Mouse (Mus musculus) natural killer cell, adult 2 months (primary cell): ENCODE results near the gene Nle1.

Source experiments
- DNase-seq, 2 experiments: peaks; one replicate each; pipeline ENCODE4 v3.0.0; 2022; ENCODE audit warnings: low spot score in 2 of 2

Nle1 gene

DNA sequence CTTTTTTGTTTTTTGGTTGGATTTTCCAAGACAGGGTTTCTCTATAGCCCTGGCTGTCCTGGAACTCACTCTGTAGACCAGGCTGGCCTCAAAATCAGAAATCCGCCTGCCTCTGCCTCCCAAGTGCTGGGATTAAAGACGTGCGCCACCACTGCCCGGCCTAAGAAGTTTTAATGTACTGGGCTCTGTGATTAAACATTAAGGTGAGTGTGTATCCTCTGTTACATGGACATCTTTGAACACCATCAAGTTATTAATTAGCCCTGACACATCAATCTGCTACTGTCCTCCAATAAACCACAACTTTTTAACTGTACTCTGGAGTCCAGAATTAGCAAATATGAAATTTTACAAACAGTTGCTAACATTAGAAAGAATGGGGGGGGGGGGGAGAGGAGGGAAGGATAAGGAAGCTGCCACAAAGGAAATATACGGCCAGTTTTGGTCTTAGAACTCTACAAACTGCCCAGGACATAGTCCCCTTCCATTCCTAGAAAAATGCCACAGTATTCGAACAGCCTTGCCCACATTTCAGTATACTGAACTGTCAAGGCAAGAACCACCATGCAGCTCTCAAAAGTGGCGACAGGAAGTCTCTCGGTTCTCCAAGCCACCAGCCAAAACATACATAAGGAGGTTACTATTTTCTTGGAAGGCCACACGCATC, 38.6 kb downstream of the Nle1 start:
- no peak for DNase-seq

DNA sequence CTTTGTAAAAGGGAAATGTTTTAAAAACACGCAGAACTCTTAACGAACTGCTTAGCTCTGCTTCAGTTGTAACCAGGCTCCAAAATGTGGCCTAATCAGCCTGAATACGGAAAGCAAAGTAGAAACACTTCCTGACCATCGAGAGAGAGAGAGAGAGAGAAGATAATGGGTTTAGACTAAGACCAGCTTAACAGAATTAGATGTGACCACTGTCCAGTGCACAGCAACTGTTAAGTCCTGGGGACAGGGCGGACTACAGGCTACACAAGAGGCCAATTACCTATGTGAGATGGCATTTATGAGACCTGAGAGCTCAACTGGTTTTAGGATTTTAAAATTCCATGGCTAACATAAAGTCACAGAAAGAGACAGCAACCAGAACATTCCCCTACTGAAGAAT, 40.3 kb downstream of the Nle1 start:
- no peak for DNase-seq

DNA sequence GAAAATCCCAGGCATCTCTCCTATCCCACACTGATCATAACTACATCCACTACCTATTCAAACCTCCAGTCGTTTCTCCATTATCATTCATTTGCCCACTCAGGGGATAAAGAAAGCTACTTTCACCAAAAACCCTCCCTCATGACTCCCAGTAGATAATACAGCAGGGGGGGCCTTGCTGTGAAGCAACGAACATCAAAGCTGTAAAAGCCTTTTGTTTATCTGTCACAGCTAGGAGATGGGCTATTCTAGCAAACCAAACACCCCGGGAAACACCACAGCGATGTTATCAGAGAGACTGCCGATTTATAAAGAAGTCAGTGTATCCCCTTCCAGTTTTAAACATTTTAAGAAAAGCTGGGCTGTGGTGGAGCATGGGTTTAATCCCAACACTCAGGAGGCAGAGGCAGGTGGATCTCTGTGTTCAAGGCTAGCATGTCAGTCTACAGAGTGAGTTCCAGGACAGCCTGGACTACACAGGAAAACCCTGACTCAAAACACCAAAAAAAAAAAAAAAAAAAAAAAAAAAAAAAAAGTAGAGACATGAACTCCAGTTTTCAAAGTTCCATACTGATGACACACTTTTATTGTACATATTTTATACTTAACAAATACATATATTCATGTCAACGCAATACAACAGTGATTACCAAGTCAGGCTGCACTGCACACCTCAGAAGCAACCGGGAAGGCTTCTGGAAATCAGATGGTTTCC, 41.2 kb downstream of the Nle1 start:
- DNase-seq: no peak

DNA sequence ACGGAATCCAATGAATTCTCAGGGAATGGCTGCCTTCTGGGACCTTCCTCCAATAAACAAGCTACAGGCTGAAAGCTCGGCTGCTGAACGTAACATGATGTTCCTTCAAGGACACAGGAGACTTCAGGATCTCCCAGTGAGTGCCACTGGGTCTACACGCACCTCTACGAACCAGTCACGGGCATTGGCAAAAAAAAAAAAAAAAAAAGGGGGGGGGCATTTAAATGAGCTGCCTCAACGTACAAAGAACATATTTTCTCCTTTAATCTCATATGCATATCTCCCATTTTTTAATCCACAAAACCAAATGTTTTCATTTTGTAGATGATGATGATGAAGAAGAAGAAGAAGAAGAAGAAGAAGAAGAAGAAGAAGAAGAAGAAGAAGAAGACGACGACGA, 42.3 kb downstream of the Nle1 start:
- no peak for DNase-seq

DNA sequence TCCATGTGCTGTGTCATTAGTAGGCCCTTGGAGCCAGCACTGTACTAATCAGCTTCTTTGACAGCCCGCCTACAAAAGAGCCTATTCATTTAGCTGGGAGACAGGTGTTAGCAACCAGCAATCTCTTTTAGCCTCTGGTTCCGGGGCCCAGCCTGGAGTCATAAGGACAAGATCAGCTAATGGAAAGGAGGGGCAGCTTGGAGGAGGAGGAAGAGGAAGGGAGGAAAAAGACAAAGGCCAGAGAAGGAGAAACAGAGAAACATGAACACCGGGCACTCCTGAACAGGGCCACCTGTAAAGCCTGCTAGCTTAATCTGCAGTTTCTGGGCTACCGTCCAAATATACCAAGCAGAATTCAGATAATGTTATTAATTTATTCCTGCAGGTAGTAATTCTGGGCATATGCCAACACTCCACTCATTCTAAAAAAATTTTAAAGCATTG, 44.7 kb downstream of the Nle1 start:
- DNase-seq: no peak

DNA sequence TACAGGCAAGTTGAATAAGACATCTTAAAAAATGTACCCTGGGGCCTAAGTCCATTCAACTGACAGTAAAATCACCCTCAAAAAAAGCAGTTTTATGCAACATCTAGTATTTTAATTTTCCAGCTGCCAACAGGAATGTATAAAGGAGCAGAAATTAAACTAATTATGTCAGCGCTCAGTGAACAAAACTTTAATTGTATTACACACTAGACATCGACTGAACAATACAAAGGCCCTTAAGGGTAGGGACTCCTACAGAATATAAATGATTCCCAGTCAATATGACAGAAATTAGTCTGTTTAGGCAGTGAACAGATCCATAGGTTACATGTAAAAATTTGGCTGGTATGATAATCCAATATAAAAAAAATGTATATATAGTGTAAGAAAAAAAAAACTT, 45.2 kb downstream of the Nle1 start:
- no peak for DNase-seq

DNA sequence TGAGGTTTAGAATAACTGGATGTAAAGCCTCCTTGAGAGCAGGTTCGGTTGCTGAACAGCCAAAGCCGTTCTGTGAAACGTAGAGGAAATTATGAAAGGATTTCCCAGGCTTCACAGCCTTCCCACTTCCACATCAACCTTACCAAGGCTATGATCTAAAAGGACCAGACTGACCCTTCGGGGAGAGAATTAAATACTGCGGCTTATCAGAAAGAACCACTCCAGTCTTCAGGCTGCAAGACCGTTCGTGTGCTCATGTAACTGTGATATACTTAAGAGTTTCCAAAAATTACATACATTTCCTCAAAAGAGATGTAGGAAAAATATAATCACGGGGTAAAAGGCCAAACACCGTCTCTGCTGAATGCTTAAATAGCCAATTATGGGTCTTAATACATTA, 45.6 kb downstream of the Nle1 start:
- no peak for DNase-seq

DNA sequence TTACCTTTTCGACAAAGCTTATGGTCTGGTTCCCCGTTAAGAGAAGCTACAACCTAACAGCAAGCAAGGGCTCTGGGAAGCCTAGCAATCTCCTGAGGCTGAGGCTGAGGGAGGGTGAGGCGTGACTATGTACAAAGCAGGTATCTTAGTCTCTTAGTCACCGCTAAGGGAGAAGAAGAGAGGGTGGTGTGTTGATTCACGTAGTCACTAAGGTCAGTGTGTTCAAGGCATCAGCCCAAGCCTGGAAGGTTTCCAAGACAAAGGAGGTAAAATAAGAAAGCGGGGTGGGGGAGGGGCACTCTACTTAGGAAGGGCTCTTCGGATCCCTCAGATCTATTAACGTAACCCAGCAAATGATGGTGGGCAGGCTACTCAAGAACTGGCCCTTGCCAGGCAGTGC, 46.7 kb downstream of the Nle1 start:
- no peak for DNase-seq

- DNase-seq: no peak
Observed at GRCm38 (mm10) chr11:82860759-82861158, 47.5 kb downstream of the Nle1 start.

DNA sequence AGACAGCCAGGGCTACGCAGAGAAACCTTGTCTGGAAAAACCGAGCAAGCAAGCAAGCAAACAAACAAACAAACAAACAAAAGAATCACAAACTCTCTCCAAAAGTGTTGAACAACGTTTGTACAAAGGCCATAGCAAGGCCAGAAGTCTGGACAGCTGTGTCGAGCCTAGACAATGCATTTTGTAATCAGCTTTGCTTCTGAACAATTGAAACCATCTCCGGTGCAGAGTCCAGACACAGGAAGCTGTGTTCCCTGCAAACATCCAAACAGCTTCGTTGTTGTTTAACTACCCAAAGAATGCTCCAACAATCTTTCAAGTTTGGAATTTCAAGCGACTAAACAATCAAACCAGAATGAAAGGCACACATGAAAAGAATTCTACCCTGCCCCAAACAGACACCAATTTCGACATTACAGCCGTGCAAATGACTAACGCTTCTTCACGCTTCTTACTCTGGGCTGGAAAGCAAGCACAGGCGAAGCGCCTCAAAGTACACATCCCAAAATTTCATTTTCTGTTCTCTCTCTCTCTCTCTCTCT, 50.8 kb downstream of the Nle1 start:
- no peak for DNase-seq

DNA sequence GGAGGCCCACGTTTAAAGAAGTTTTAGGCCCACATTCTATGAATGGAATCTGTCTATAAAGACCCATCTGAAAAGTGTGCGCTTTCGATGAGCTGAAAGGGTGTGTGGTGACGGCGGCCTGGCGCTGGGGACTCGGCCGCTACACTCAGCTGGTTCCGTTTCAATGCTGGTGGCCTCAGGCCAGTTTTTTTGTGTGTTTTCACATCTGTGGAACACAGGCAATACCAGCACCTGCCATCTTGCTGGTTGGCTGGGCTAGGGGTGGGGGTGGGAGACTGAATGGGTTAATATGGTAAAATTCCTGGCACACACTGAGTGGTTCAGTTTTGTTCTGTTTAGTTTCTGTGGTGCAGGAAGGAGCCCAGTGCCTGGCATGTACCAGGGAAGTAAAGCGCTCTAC, 52.2 kb downstream of the Nle1 start:
- no peak for DNase-seq

- DNase-seq: no peak
Observed at GRCm38 (mm10) chr11:82855327-82855973, 52.8 kb downstream of the Nle1 start.

- DNase-seq: no peak
Observed at GRCm38 (mm10) chr11:82854111-82854510, 54.1 kb downstream of the Nle1 start.

DNA sequence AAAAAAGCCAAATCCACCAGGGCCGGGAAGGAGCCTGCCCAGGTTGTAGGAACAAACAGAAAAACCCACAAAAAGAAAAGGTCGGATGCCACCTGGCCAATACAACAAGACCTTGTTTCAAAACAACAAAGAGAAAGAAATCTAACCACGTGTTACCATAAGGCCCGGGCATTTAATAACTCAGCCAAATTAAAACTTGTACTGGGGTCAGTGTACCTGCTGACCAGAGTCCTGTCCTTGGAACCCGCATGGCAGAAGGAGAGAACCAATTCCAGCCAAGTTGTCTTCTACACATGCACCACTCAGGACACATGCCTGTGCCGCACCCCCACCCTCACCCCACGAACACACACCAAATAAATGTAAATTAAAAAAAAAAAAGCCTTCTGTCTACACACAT, 55.3 kb downstream of the Nle1 start:
- DNase-seq: no peak

DNA sequence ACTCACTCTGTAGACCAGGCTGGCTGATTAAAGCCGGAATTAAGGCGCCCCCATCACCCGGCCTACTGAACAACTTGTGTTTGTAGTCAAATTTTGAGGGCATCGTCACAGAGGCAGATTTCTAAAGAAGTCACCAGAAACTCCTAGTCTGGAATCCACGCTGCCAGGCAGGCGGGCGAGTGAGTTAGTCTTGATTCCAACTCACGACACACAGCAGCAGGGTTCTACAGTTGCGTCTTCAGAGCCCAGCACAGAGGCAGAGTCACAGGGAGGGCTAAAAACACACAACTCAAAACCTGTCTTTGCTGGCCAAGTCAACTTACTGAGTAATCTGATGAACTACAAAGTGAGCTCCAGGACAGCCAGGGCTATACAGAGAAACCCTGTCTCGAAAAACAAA, 55.7 kb downstream of the Nle1 start:
- DNase-seq: no peak

- DNase-seq: no peak
Observed at GRCm38 (mm10) chr11:82852115-82852514, 56.1 kb downstream of the Nle1 start.
